Mouse (Mus musculus): Measurements from ENCODE around the gene Psg16.
"Not testable (repeated sequence)": the region's sequence is repeated elsewhere in the genome, so short reads cannot be mapped to it uniquely, and the experiment has no call there.

Gene Psg16

GRCm38 (mm10) chr7:17101631-17102030 is 27.8 kb downstream of the Psg16 start:
- DNase-seq (ENCODE audit: low spot score) = not testable (repeated sequence)

- DNase-seq (ENCODE audit: low spot score) = no peak
Observed at GRCm38 (mm10) chr7:17135307-17135706, 61.5 kb downstream of the Psg16 start.

- DNase-seq (ENCODE audit: low spot score) = no peak
Observed at GRCm38 (mm10) chr7:17149931-17150330, 76.1 kb downstream of the Psg16 start, which contains the start of gene Ceacam3. Ceacam3 (plus strand) TSS chr7:17150282.

GRCm38 (mm10) chr7:17155634-17156033 is 81.8 kb downstream of the Psg16 start:
- no peak for DNase-seq (ENCODE audit: low spot score)

GRCm38 (mm10) chr7:17156885-17157677 is 83.2 kb downstream of the Psg16 start:
- DNase-seq (ENCODE audit: low spot score) = no peak

GRCm38 (mm10) chr7:17159011-17159410 is 85.2 kb downstream of the Psg16 start:
- no peak for DNase-seq (ENCODE audit: low spot score)

- DNase-seq (ENCODE audit: low spot score) = no peak
Observed at GRCm38 (mm10) chr7:17171827-17172226, 98.0 kb downstream of the Psg16 start.
